Mouse (Mus musculus) adrenal gland, postnatal 14 days (tissue): Measurements from ENCODE around the gene Morn4. TPM values are rescaled to one million over a fixed set of nuclear protein-coding genes. Genes with fewer than 3 reads are reported as not detected.

Experiments
- DNase-seq: peaks from one replicate; pipeline ENCODE4 v3.0.0; 2021; ENCODE audit warnings: mixed read lengths
- long read RNA-seq, 2 experiments: library from polyadenylated mRNA; stranded (forward); transcript quantifications; one replicate each; pipeline ENCODE4 v2.0.0; 2021
- total RNA-seq: library from RNA; stranded (reverse); gene quantifications from 2 replicates; pipeline ENCODE4 v1.2.3, GENCODE M21; 2021

Gene Morn4
- total RNA-seq, result 5.4 and 7.4 TPM in 2 replicates
- long read RNA-seq, experiment 1, transcript Morn4-201 (5 exons, 1,800 nt), result major isoform, 9 of 11 reads
- long read RNA-seq, experiment 1, partial matches to known transcripts, result 0 of 11 reads
- long read RNA-seq, experiment 1, other reads (novel, unspliced or antisense), result 2 of 11 reads
- long read RNA-seq, experiment 2, partial matches to known transcripts, result 1 of 4 reads
- long read RNA-seq, experiment 2, other reads (novel, unspliced or antisense), result 2 of 4 reads

DNA sequence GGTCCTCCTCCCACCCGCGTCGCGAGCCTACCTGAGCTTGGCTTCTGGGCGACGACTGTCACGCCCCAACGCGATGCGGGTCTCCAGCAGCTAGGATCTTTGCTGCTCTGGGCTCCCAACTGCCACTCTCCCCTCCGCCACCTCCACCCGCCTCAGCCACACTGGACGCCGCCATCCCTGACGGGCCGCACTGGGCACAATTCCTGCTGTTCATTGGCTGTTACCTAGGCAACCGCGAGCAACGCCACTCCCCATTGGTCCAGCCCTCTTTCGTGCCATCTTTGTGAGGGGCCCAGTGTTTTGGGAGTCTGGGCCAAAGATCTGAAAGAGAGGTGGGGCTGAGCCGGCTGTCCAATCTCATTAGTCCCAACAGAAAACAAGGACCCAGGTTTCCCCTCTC, at the start of gene Morn4:
Gene Morn4, minus strand, starts transcription at position 192 of the 400 bp plus-strand sequence.
- DNase-seq, result peak; percentile 93

DNA sequence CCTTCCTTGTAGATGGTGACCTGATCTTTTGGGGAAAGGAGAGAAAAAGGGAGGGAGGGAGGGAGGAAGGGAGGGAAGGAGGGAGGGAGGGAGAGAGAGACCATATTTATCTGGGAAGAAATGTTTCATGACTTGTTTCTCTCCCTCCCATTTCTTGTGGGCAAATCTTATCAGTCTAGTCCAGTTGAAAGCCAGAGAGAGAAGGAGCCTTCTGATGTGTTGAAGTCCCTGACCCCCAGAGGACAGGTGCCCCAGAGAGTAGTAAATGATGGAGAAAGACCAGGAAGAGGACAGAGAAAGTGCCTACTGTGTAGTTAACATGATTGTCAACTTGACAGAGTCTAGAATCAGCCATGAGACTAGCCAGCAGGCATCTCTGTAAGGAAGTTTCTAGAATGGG, 48.9 kb upstream of the Morn4 start:
- no peak for DNase-seq

DNA sequence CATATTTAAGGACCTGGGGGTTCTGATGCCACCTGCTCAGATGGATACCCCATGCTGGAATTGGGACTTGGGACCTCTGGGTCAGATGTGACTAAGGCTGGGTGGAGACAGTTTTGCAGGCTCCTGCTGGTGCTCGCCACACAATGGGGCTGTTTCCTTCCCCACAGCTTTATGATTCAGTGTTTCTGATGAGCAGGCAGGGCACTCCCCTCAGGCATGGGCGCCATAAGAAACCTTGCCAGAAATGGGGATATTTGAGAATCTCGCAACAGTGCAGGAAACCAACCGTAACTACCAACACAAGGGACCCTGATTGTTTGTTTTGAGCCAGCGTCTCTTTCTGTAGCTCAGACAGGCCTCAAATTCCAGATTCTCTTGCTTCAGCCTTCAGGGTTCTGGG, 44.9 kb upstream of the Morn4 start:
- DNase-seq, result no peak

DNA sequence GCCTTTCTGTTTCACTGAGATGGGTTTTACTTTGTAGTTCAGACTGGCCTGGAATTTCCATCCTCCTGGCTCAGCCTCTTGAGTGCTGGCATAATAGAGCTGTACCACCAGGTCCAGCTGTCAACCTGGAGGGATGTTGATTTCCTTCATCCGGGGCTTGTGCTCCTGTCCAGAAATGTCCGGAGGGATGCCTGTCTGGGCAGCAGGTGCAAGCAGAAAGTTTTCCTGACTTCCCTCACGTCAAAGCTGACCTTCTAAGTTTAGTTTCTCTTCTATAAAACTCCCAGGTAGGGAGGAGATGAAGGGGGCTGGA, 44.1 kb upstream of the Morn4 start:
- DNase-seq, result peak; percentile 3

DNA sequence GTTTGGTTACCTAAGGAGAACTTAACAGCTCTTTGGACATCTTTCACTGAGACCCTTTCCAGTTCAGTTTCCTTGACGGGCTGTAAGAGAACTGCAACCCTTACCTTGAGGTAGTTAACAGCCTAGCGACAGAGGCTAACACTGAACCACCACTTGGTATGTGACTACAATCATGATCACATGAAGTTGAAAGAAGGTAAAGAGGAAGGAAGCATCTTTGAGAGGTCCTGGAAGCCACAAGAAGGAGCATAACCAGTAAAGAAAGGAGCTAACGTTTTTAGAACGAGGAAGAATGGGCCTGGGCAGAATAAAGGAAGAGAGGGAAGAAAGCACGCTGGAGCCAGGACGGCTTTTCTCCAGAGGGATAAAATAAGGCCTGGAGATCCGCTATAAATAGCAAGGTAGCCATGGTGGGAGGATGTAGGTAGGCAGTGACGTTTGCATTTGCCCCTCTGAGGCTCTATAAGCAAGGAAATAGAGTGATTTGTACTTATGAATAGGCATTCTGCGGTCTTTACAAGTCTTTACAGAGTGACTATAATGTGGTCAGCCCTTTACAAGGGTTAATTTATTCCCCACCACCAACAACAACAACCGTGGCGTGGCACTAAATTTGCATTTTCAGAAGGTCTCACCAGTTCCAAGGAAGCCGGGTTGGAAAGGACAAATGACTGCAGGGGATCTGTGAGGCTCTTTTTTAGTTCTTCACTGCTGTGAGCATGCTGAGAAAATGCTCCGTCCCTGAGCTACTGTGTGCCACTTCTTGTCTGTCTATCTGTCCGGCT, 43.5 kb upstream of the Morn4 start:
- DNase-seq, result peak; percentile 6

DNA sequence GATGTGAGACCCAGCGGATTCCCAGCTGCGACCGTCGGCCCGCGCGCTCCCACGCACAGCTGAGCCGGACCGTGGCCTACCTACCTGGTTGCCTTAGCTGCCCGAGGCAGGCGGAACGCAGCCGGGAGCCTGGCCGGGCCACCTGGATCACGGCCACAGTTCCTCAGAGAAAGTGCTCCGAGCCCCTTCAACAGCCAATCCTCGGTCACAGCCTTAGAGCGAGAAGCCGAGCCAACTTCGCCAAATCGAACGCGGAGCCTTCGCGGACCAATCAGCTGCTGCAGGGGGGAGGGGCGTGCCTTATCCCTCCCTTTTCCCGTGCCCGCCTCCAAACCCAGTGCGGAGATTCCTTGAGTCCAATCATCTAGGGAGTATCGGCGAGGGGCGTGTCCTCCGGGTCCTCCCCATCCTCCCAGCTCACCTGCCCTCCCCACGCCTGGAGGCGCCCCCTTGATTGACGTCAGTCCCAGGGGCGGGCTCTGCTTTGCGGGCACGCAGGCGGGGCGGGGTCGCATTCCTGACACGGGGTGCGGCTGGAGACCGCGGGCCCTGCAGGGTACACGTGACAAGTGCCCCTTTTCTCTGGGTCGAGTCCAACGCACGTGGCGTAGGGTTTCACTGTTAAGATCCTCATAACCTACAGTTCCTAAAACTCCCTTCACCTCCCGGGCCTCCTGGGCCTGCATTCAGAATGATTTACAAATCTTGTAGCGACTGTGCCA, 42.8 kb upstream of the Morn4 start, which contains the start of gene Avpi1:
Gene Avpi1, minus strand, starts transcription at position 273 of the 722 bp plus-strand sequence.
- peak; percentile 98 for DNase-seq

DNA sequence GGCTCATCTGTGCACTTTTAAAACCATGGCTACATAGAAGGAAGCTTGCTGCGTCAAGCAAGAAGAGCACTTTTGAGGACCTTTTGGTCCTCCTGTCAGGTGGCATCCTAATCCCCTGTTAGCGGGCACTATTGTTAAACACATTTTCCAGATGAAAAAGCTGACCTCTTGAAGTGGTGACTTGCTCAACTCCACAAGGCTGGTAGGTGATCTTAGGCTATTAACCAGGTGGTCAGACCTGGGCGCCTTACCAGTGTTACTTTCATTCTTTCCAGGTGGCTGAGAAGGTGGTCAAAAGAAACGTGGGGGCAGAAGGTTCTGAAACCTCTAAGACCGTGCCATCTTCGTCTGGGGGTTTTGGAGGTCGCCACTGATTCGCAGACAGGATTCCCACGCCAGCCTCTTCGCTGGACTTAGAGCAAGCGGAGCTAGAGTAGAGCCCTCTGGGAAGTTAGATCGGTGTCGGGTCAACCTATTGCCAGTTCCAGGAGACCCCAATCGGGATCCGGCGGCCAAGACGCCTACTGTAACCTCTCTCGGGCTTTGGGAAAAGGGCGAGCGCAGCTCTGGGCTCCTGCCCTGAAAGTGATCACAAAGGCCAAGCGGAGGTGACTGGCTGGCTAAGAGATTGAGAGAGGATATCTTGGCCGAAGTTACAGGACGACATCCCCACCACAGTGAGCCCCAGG, 42.0 kb upstream of the Morn4 start:
- no peak for DNase-seq

DNA sequence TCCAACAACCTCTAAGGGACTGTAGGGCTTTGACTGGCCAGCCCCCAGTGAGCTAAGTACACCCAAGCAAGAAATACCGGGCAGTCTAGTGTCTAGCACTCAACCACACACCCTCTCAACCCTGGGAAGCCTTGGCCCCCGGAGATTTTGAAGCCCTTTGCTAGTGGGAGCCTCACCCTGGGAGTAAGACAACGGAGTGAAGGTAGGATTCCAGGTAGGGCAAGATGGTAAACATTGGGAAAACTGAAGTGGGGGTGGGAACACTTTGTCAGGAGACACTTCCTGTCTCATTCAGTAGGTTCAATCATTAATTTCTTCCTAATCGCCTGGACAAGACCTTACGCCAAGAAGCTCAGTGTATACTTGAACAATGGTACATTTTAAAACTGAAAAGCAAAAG, 40.9 kb upstream of the Morn4 start:
- DNase-seq, result no peak

DNA sequence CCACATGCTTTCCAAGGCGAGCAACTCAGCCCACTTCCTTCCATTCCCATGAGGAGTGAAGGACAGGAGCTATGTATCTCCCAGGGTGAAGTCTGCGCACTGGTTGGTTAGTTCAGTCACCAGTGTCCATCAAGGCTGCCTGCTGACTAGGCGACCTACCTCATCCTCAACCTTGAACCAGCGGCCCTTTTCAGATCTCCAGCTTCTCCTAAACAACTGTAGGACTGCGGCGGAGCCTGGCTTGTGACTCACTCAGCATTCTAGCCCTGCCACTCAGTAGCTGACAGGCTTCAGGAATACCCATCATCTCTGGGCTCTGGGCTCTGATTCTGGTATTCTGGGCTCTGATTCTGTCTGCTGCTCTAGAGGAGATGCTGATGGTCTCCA, 40.1 kb upstream of the Morn4 start:
- peak; percentile 69 for DNase-seq

DNA sequence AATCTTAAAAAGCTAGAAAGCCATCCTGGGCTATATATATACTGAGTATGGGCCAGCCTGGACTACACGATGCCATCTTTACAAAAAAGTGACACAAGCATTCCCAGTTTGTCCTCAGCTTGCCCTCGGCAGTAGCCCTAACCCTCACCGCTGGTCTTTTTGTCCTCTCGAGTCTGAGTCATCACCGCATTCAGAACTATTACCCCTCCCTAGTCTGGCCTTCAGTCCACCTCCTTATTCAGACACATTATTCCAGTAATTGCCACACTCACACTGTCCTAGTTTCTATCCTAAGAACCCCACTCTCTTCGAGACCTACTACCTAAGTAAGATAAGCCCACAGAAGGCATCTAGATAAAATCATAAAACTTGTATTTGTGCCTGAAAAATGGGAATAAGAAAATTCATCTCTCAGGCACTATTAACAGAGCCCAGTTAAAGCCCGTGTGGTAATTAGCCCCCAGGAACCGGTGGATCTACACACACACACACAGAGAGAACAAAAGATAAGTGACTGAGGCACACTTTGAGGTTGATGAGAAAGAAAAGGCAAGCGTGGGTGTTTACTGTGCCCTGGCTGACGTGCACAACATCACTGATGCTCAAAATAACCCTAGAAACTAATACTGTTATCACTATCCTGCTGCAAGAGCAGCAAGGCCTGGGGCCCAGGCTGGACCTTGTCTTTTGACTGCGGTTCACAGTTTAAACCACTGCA, 39.5 kb upstream of the Morn4 start:
- peak; percentile 34 for DNase-seq

DNA sequence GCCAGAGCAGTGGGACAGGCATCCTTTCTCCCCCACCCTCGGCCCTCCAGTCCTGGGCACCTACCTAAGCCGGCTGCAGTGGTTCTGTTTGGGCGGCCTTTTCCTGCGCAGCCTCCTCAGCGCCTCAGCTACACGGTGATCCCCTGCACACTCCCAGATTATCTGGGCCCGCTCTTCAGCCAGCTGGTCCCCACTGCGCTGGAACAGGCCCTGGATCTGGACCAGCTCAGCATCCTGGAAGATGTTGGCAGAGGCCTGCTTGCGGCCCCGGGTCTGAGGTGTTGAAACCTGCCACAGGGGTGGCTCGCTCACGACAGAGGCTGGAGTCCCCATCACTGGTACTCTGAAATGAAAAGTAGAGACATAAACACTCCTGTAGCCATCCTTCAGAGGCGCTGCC, 38.5 kb upstream of the Morn4 start:
- no peak for DNase-seq

DNA sequence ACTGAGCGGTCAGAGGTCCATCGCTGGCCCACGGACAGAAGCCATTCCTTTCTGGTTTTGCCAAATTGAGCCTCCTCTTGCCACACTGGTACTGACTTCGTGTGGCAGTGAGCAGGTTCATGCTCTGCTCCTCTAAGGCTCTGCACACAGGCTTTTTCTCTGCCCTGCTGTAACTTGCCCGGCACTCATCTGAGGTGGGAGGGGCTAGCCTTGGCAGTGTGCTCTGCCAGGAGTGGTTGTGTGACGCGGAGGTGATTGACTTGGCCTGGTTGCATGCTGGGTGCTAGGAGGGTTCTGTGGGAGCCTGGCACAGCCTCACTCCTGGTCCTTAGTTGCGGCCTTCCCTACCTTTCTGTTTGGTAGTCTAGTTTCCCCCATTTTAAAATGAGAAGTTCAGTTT, 34.3 kb upstream of the Morn4 start:
- DNase-seq, result peak; percentile 61

DNA sequence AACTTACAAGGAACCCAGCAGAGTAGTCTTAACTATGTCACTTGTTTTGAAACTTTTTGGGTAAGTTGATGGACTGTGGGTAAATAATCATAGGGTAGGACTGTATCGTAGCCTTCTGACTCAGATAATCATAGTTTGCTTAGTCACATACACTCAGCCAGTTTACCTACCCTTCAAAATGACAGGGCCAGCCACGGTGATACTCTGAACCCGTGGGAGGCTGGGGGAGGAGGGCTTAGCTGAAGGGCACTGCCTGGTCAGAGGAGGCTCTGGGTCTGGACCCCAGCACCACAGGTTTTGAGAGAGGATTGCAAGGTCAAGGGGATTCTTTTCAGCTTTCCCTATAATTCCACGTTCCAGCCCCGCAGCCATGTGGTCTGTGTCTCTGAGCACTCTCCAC, 32.4 kb upstream of the Morn4 start:
- DNase-seq, result no peak

DNA sequence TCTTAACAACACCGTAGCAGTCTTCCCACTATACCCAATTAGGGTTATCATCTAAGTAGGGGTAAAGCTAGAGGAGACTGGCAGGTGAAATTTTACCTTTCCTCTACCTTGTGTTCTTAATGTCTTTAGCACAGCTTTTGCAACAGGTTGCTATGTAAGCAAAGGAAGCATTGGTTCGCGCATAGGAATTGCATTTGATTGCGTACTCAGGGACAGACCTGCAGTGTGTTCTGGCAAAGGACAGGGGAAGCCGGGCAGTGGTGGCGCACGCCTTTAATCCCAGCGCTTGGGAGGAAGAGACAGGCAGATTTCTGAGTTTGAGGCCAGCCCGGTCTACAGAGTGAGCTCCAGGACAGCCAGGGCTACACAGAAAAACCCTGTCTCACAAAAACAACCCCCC, 32.0 kb upstream of the Morn4 start:
- no peak for DNase-seq

DNA sequence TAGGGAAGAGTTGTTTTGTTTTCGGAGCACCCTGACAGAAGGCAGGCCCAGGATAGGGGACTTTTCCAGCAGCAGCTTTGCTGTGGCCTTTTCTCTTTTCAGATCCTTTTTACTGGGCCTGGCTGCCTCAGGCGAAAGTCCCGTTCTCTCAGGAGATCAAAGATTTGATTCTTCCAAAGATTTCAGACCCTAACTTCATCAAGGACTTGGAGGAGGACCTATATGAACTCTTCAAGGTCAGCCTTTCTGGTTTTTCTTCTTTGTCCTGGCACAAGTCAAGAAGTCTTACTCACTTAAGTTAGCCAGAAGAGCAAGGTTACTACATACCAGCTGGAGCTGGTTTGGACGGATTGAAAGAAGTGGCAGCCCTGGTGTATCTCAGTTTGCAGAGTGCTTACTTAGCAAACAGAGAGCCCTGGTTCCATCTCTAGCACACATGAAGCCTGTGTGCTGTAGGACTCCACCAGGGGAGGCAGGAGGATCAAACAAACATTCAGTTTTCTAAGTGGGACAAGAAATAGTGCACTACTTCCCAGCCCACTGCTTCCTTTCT, 29.7 kb upstream of the Morn4 start:
- no peak for DNase-seq

DNA sequence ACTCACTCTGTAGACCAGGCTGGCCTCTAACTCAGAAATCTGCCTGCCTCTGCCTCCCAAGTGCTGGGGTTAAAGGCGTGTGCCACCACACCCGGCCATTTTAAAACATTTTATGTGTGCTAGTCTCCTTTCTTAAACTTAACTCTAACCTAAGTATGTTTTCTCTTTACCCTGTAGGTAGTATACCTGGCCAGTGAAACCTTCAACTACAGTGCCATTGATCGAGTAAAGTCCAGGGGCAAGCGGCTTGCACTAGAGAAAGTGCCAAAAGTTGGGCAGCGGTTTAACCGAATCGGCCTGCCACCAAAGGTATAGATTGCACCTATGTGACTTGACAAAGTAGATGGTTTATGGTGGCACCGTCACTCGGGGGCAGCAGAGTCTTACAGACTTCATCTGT, 18.5 kb upstream of the Morn4 start:
- DNase-seq, result no peak

DNA sequence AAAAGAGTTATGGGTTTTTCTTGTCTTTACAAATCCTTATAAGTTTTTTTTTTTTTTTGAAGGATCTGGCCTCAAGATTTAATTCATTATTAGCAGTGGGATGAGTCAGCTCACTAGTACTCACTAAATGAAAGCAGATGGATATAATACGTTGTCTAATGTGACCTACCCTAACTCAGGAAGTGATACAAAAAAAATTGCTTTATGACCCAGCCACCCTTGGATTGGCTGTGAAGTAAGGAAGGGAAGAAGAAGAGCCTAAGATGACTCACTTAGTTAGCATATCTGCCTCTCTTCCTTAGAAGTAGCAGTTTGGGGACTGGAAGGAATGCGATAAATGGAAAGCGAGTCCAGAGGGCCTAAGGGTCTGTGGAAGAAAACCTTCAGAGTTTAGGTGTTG, 13.2 kb upstream of the Morn4 start:
- no peak for DNase-seq

DNA sequence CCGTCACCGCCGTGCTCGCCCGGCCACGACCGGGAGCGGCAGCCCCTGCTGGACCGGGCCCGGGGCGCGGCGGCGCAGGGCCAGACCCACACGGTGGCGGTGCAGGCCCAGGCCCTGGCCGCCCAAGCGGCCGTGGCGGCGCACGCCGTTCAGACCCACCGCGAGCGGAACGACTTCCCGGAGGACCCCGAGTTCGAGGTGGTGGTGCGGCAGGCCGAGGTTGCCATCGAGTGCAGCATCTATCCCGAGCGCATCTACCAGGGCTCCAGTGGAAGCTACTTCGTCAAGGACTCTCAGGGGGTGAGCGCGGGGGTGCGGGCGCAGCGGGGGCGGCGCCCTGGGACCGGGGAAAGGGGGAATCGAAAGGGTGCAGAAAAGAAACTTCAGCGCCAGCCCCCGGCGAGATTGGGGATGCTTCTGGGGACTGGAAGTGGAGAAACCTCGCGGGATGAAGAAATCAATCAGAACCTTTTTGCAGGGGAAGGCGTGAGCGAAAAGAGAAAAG, 4.5 kb upstream of the Morn4 start:
- DNase-seq, result peak; percentile 65

DNA sequence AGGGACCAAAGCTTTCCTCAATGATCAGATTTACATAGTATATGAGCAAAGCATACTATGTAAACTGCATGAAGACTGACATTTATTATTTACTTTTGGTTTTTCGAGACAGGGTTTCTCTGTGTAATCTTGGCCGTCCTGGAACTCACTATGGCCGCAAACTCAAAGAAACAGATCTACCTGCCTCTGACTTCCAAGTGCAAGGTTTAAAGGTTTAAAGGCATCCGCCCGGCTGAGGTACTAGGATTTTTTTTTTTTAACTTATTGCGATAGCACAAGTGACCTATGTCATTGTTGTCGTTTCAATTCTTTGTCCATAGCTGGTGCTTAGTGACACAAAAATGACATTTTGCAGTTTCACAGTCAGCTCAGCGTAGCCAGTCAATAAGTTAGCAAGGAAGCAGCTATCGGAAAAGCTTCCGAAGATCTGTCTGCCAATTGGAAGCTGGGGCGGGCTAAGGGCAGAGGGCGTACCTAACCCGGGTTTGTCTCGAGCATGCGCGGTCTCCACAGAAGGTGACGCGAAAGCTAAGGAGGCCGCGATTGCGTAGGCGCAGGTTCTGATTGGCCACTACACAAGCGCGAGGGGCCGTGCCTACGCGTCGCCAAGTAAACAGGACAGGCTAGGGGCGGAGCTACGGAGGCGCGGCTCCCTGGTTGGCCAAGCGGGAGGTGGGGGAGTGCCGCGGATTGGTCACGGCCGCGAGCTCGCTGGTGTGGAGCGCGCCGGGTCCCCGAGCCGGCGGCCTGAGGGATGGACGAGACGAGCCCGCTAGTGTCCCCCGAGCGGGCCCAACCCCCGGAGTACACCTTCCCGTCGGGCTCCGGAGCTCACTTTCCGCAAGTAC, 3.8 kb upstream of the Morn4 start, which contains the start of gene Pi4k2a:
Gene Pi4k2a, plus strand, starts transcription at position 723 of the 848 bp plus-strand sequence.
- peak; percentile 99 for DNase-seq

DNA sequence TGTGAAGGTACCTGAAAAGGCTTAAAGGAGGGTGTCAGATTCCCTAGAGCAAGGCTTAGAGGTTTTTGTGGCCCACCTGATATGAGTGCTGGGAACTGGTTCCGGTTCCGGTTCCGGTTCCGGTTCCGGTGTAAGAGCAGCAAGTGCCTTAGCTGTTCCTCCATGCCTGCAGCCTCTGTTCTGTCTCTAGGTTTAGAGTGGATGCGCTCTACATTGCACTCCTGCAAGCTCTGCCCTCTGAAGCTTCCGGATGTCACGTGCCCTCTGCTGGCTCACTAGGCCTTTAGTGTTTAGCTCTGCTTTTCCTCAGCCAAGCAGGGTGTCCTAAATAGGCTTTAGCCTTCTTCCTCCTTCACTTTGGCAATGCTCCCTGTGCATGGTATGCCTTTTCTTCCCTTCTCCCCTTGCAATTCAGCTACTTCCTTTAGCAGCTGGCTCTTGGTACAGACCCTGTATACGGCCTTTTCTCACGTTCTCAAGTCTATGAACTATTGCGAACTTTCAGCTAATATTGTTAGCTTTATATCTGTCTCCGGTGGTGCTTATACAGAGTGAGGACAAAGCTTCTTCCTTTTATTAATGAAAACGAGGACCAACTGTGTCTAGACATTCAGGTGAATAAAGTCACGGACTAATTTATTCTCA, 3.1 kb upstream of the Morn4 start:
- peak; percentile 67 for DNase-seq
